Mouse (Mus musculus): ENCODE measurements around the gene Col3a1.

Col3a1 gene

GRCm38 (mm10) chr1:45381866-45382265 lies 70.5 kb downstream of the Col3a1 start:
- DNase-seq (ENCODE audit: low read depth, low spot score): no peak

Data from mesoderm, embryonic 11.5 days (tissue).